Mouse (Mus musculus) thymus, adult 2 months (tissue): ENCODE results near the gene Pnmal1.

Experiments used
- CTCF ChIP-seq: fragments of 200-500 bp; IDR thresholded peaks from 2 replicates; pipeline ENCODE4 v1.5.1; 2012; ENCODE audit warnings: mild to moderate bottlenecking, control low read depth, low read length, moderate library complexity, borderline replicate concordance; ENCODE audit not compliant: control insufficient read depth, poor library complexity, insufficient read depth; ENCODE audit errors: extremely low read depth
- POLR2A ChIP-seq: fragments of 200-500 bp; IDR thresholded peaks from 2 replicates; pipeline ENCODE4 v1.6.1; 2012; ENCODE audit warnings: mild to moderate bottlenecking, low read length, control low read depth, moderate library complexity; ENCODE audit not compliant: control insufficient read depth, poor library complexity, insufficient read depth; ENCODE audit errors: extremely low read depth

DNA sequence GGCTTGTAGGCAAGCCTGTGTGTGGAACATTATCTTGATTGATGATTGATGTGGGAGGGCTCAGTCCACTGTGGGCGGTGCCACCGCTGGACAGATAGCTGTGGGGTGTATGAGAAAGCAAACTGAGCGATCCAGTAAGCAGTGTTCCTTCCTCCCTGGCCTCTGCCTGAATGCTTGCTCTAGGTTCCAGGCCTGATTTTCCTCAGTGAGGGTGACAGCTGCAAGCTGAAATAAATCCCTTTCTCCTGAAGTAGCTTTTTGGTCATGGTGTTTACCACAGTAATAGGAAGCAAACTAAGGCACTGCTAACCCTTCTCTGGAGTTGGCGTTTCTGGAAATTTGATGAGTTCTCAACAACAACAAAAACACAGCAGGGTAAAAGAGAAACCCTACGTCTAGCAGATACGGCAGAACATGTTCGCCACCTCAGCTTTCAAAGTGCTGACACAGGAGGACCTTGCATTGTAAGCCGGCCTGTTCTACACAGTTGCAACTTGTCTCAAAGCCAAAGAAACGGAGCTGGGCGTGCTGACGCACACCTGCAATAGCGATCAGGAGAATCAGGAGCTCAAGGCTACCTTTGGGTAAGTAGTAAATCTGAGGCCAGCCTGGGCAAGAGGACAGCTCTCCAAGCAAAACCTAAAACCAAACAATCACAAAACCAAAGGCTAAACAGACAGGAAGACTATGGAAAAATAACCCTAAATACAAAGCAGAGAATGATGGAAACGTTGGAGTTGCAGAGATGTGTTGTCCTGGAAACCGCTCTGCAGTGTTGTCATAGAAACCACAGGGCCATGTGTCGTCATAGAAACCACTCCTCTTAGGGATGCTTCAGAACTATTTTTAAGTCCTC is 2.8 kb upstream of the Pnmal1 start:
- TF ChIP-seq POLR2A, result no peak
- TF ChIP-seq CTCF, result no peak
